Mouse (Mus musculus) layer of hippocampus, adult 2 months (tissue): ENCODE measurements around the gene Vamp4. TPM values are rescaled to one million over a fixed set of nuclear protein-coding genes. Genes with fewer than 3 reads are reported as not detected.
A peak's percentile ranks its signal among the peaks of the same experiment; 100 is the strongest.
"Not testable (repeated sequence)": the region's sequence is repeated elsewhere in the genome, so short reads cannot be mapped to it uniquely, and the experiment has no call there.

Experiments
- DNase-seq, 2 experiments: peaks; one replicate each; pipeline ENCODE4 v3.0.0; 2022; ENCODE audit warnings: low spot score in 2 of 2
- H3K27ac ChIP-seq: fragments of 200-600 bp; 2 replicates; pipeline ENCODE4 v1.8.1; 2022
- H3K4me3 ChIP-seq: fragments of 200-600 bp; 2 replicates; pipeline ENCODE4 v1.8.1; 2022; ENCODE audit warnings: mild to moderate bottlenecking
- CTCF ChIP-seq: fragments of 200-600 bp; conservative IDR thresholded peaks from 2 replicates; pipeline ENCODE4 v1.8.1; 2022; ENCODE audit warnings: antibody characterized with exemption, mild to moderate bottlenecking, moderate library complexity
- total RNA-seq, 2 experiments: library from RNA; stranded (reverse); gene quantifications; 2 replicates each; pipeline ENCODE4 v1.2.3; 2021

The Vamp4 gene
- total RNA-seq, 2 experiments from 2014 or later = 102 to 103 TPM

DNA sequence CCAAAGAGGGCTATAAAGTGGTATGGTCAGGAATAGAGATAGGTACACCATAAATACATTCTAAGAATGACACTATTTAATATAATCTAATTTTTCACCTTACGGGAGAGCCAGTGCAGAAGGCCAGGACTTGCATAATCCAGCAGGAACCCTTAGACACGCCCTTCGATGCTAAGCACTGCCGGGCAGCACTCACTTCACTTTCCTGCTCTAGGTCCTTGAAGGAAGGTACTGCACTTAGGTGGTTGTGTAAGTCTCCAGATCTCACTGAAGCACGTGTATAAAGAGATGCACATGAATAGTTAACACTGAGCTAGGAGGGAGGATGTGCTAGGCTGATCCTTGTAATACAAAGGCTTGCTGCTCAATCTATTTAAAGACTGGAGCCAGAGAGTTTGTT, 29.3 kb downstream of the Vamp4 start:
- no peak for DNase-seq

DNA sequence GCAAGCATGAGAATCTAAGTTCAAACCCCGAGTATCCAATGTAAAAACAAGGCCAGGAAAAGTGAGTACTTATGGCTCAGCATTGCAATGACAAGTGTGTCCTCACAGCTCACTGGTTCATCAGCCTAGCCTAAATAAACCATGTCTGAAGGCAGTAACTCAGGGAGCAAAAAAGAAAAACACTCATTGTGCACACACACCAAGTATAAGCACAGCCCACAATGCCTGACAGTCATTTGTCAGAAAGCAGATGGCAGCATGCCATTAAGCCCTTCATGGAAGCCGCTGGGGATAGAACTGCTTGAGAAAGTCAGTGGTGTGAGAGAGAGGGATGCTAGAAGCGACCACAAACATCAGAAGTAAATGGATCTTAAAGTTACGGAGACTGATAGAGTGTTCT, 31.0 kb downstream of the Vamp4 start:
- no peak for DNase-seq
- TF ChIP-seq CTCF = no peak
- H3K27ac ChIP-seq = no peak overlapping the region
- H3K4me3 ChIP-seq = no peak overlapping the region

More for the DNA sequence above, 29.3 kb downstream of the Vamp4 start:
- no peak for TF ChIP-seq CTCF
- Histone ChIP-seq H3K27ac (no peak overlapping the region), H3K4me3 (no peak overlapping the region)

DNA sequence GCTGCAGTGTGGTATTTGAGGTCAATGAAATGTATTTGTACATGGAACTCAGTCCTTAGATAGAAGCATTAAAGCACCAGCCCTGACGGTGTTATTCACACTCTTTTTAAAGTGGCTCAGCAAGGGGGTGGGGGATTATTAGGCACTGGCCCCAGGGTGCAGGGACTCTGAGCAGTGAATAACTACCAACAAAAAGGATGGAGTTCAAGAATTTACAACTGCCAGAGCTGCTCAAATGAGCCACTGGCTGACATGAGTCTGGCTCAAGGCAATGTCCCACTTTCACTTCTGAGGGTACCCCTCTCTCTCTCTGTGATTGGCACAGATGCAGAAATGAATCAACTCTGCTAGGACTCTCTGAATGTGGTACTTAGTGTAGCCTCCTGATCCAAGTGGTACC, 37.8 kb downstream of the Vamp4 start:
- no peak for TF ChIP-seq CTCF
- H3K27ac ChIP-seq = no peak overlapping the region

DNA sequence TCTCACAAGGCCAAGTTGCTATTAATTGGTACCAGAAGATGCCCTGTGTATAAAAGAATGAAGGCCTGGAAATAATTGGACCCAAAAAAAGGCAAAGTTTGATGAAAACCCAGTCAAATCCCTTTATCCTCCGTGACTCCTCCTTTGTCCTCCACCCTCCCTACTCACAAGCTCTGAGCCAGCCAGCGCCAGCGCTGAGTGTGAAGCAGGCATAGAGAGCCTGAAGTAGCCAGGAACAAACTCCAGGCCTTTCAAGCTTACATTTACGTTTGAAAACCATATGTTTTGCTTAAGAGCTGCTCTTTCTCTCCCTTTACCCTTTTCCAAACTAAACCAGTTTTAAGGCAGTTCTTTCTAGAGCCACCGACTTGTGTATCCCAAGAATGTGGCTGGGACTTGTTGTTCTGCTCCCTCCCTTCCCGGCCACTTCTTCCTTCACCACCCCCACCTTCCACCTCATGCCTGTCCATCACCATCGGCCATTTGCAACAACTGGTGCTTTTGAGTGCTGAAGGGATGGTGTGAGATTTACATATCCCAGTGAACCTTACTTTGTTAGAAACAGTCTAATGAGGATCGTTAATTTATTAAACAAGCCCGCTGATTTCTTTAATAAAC, 39.4 kb downstream of the Vamp4 start:
- no peak for TF ChIP-seq CTCF
- no peak for DNase-seq
- Histone ChIP-seq H3K4me3 (no peak overlapping the region), H3K27ac (no peak overlapping the region)

More for the DNA sequence above, 37.8 kb downstream of the Vamp4 start:
- no peak for DNase-seq
- H3K4me3 ChIP-seq = no peak overlapping the region

DNA sequence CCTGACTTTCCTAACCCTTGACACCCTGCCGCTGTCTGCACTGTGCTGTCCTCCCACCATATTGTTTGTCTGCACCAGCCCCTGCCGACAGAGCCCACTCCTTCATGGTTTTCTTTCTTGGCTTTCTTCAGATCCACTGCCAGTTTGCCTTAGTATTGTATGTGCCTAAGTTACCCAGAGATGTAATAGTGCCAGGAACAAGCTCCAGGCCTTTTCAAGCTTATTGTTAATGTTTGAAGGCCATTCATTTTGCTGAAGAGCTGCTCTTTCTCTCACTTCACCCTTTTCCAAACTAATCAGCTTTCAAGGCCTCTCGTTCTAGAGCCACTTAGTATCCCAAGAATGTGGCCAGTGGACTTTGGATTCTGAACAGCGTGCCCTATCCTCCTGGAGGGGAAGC, 40.9 kb downstream of the Vamp4 start:
- Histone ChIP-seq H3K27ac (no peak overlapping the region), H3K4me3 (no peak overlapping the region)
- DNase-seq = no peak
- no peak for TF ChIP-seq CTCF

DNA sequence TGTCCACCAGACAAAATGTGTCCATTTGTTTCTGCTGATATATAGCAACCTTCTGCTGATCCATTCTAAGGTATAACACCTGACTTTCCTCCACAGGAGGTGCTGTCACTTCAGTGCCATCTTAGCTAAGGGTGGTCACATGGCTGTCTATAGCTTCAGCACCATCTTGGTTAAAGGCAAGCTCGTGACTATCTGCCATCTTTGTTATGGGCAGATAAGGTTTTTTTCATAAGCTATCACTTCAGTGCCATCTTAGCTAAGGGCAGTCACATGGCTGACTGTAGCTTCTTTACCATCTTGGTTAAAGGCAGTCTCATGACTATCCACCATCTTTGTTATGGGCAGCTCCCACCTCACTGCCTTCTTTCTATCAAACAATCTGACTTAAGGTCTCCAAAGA, 45.2 kb downstream of the Vamp4 start:
- TF ChIP-seq CTCF = no peak
- peak in 1 of 2 experiments; percentile 14 for DNase-seq
- Histone ChIP-seq H3K27ac (no peak overlapping the region), H3K4me3 (no peak overlapping the region)

DNA sequence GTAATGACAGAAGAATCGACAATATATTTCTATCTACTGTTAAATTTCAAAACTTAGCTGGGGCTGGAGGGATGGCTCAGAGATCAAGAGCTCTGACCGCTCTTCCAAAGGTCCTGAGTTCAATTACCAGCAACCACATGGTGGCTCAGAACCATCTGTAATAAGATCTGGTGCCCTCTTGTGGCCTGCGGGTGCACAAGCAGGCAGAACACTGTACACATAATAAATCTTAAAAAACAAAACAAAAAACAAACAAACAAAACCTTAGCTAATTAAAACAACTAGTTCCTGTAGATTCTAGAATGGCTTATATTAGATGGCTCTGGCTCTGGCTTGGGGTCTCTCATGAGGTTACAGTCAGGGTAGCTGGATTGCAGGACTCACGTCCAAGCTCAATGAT, 50.2 kb downstream of the Vamp4 start:
- TF ChIP-seq CTCF = peak; percentile 66
- DNase-seq = no peak
- no peak overlapping the region for H3K27ac ChIP-seq
- H3K4me3 ChIP-seq = no peak overlapping the region

DNA sequence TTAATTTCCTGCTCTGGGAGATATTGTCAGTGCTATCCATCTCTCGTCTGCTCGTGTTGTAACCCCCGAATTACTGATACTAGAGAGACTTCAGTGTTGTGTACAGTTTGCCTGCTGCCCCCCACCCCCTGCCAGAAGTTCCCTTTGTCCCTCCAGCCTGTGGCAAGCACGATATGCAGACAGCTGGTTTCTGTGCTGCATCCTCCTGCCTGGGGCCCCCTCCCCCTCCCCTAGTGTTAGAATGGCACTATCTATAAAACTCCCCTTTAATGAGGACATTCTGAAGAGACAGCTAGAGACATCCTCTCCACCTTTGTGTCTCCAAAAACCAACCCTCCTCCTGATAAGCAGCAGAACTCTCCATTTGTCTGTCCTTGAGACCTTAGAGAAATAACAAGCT, 53.6 kb downstream of the Vamp4 start:
- H3K27ac ChIP-seq = no peak overlapping the region
- TF ChIP-seq CTCF = no peak

DNA sequence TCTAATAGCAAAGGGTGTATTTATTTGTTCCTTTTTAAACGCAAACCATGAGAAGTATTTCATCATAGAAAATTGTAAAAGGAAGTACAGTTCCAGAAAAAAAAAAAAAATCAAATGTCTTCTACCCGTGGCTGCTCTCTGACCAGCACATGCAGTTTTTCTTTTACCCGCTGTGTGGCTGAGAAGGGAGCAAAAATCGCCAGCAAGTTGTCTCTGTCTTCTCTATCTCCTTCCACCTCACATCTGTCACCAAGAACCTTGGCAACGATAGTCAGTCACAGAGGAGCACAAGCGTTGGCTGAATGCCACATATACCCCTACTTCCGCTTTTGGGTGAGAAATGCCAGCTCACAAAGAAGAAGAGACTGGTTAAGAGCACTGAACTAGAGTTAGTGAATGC, 54.9 kb downstream of the Vamp4 start:
- no peak overlapping the region for H3K4me3 ChIP-seq
- no peak; the same call in 1 of the 2 replicates for TF ChIP-seq CTCF
- DNase-seq = no peak
- no peak overlapping the region for H3K27ac ChIP-seq

More for the DNA sequence above, 53.6 kb downstream of the Vamp4 start:
- H3K4me3 ChIP-seq = no peak overlapping the region
- DNase-seq = no peak

DNA sequence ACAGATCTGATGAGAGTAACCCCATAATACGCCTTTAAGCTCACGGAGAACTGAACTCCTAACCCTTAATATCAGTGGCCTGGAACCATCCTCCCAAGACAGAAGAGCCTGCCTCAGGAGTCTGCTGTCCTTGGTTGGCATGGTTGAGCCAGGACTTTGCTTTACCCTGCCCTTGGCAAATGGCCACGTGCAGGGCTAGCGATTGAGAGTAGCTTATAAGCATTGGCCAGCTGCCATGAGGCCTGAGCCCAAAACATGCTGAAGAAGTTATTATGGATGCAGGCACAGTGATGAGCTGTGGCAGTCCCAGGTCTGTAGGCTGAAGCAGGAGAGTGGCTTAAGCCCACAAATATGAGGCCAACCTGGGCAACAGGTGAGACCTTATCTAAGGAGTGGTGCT, 57.5 kb downstream of the Vamp4 start:
- H3K4me3 ChIP-seq, DNase-seq, H3K27ac ChIP-seq: not testable (repeated sequence)

DNA sequence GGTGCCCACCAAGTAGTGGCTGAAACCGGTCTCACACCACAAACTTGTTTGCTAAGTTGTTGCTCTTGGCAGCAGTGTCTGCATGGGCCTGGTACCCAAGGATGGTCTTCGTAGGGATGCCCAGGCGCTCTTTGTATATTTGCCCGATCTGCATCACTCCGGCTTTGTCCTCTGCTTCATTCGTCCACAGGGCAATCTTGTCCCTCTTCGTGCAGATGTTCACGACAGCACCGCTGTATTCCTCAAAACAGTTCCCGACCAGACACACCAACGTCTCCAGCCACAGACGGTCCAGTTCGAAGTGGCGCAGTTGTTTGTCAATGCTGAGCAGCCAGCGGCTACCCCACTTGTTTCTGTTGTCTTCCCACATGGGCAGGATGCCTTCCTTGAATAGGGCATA, 58.0 kb downstream of the Vamp4 start:
- not testable (repeated sequence) for H3K4me3 ChIP-seq, H3K27ac ChIP-seq, DNase-seq

DNA sequence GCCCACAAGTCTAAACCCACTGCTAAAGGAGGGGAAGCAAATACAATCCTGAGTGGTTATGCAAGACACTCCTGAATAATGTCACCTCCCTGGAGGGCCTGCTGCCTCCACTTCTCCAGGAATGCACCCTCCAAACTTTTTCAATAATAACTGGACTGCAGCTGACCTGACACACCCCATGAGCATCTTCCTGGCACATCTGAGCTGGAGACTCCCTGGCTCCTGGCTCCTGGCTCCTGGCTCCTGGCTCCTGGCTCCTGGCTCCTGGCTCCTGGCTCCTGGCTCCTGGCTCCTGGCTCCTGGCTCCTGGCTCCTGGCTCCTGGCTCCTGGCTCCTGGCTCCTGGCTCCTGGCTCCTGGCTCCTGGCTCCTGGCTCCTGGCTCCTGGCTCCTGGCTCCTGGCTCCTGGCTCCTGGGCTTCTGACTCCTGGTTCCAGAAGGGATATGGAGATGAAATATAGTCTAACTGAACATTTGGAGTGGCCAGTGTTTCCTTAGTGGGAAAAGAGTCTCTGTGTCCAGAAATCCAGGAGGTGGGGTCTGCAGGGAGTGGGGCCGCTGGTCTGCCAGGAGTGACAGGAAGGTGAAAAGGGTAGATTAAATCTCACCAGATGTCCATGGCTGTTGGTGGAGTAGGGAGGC, 65.1 kb downstream of the Vamp4 start:
- not testable (repeated sequence) for H3K4me3 ChIP-seq, H3K27ac ChIP-seq, DNase-seq

DNA sequence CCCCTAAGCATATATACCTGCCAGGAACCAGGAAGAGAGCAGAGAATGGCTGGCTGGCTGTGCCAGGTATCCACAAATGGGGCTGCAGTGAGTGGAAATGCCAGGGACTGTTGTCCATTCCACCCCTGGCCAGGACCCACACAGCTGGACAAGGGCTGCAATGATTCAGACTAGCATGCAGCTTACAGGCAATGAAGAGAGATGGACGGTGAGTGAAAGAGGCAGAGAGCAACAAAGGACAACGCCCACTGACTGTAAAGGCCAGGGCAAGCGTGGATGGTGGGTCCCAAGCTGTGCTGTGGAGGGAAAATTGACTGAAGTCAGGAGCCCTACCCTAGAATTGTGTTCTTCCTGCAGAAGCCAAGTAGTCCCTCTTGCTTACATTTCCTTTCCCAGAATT, 66.2 kb downstream of the Vamp4 start:
- TF ChIP-seq CTCF = no peak
- DNase-seq = no peak
- Histone ChIP-seq H3K4me3 (no peak overlapping the region), H3K27ac (no peak overlapping the region)

DNA sequence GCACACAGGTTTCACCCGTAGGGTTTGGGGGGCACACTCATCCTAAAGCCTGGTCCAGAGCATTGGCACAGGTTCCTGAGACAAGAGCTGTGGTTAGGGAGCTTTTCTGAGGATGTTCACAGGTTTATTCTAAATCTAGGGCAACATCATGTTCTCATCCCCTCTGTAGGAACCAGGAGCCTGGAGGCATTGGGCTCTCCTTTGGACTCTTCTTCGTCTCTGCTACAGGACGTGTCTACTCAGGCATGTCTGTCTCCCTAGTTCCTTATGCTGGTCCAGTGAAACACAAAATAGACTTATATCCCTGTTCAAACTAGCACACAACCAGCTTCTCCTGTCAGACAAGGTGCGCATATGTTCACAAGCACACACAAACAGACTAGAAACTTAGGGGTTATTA, 68.2 kb downstream of the Vamp4 start:
- Histone ChIP-seq H3K4me3 (no peak overlapping the region), H3K27ac (no peak overlapping the region)

More for the DNA sequence above, 68.2 kb downstream of the Vamp4 start:
- no peak for TF ChIP-seq CTCF
- no peak for DNase-seq
